Mouse (Mus musculus): ENCODE measurements around the gene Dzip1. TPM values are rescaled to one million over a fixed set of nuclear protein-coding genes. Genes with fewer than 3 reads are reported as not detected.

The Dzip1 gene
- 111 and 116 TPM in 2 replicates for polyA plus RNA-seq (2012; rRNA removed)

DNA sequence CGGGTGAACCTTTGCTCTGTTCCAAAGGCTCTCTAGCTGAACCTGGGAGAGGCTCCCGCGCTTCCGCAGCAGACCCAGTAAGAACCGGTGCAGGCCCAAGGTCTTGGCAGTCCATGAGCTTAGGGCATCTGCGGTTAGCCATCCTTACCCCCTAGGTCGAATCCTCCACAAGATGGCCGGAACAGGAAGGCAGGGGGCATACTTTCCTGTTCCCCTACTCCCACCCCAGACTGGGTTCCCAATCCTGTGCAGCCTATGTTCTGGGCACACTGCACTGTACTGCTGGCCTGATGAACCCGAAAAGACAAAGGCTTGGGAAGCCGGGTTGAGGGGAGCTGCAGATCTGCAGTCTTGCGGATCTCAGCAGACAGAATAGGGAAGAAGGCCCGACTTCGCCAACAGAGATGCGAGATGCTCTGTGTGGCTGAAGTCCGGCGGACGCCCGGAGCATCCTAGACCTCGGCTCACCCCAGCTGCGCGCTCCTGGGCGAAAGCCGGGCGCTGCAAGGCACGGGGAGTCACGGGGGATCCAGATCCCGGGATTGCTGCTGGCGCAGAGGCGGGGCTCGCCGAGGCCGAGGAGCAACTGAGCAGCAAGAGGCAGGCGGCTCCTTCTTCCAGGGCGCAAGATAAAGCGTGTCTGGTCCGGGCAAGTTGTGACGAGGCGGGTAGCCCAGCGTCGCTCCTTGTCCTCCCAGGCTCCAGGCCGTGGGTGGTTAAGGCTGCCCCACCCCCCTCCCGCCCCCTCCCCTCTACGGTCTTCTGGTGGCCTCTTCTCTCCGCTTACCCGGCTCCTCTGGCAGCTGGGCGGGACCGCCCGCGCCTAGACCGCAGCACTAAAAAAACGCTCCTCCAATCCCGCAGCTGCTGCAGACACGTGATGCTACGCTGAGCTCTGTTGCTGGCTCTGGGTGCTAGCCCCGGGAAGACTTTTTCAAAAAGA is at the start of gene Dzip1:
Gene Dzip1, minus strand, starts transcription at position 788 of the 943 bp plus-strand sequence.

DNA sequence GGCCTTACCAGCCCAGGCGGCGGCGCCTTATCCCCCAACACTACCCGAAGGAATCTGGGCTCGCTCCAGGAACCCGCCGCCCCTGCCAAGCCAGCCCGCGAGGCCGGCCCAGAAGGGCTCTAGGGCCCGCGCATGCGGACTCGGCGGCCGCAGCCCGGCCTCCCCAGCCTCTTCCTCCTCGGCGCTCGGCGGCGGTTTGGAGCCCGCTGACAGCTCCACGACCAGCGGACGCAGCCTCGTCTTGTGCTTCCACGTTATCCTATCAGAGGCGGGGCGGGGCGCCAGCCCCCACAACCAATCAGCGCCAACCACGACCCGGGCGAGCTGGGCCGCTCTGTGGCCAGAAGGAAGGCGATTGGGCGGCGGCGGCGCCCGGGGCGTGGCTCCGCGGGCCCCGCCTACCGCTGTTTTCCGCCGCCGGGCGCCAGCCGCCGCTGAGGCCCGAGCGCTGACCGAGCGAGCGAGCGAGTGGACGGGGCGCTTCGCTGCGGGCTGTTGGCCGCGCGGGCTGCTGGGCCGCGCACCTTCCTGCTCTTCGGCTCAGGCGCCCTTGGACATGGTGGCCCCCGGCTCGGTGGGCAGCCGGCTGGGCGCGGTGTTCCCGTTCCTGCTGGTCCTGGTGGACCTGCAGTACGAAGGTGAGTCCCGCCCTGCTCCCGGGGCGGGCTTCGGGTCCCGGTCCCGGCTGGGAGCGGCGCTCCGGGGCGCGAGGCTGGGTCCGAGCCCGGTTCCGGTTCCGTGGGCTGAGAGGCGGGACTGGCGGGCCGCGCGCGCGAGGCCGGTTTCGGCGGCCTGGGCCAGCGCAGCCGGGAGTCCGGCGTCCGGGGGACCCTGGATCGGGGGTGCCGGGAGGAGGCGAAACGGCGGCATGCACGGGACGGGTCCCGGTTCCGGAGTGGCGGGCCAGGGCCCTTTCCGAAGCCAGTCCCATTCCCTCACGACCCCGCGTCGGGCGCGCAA is 12.6 kb upstream of the Dzip1 start, which contains the start of gene Dnajc3:
Gene Dnajc3, plus strand, starts transcription at position 444 of the 960 bp plus-strand sequence.

Other genes starting within 250 kb of the Dzip1 start
- 1.3 and 1.8 TPM in 2 replicates for gene Abcc4, start 219.2 kb downstream of the Dzip1 start, polyA plus RNA-seq (2012; rRNA removed)
- 0.29 and 0.51 TPM in 2 replicates for gene Cldn10, start 137.6 kb downstream of the Dzip1 start, polyA plus RNA-seq (2012; rRNA removed)
- 11.7 and 15.0 TPM in 2 replicates for gene Dnajc3, start 12.5 kb upstream of the Dzip1 start, polyA plus RNA-seq (2012; rRNA removed)
- gene Uggt2, start 174.0 kb upstream of the Dzip1 start, polyA plus RNA-seq (2012; rRNA removed): 39.5 and 44.9 TPM in 2 replicates
- 4.6 and 5.7 TPM in 2 replicates for gene Hs6st3, start 212.9 kb upstream of the Dzip1 start, polyA plus RNA-seq (2012; rRNA removed)

Data from central nervous system, embryonic 14 days (tissue).